Mouse (Mus musculus): ENCODE results near the gene Alpk1. TPM values are rescaled to one million over a fixed set of nuclear protein-coding genes. Genes with fewer than 3 reads are reported as not detected.

Alpk1 gene
- polyA plus RNA-seq, 1 experiment from 2014 or later = 0.72 TPM

DNA sequence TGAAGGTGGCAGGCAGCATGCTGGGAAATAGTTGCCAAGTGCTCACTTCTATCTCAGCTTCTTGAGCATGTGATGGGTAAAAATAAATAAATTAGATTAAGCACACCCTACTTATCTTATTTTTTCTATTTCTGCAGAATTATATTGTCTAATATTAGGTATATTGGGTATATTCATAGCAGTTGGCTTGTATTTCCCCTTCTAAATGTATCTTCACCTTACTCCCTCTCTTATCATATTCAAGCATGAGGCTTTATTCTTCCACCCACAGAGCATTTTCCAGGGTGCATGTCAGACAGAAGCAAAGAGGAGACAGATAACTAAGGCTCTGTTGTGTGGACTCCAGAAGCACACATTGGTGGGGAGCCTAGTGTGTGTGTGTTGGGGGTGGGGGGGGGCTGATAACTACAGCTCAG, 22.4 kb downstream of the Alpk1 start:
- Histone ChIP-seq H3K27me3 (ENCODE audit: control insufficient read depth, insufficient read depth, low read length) (peaks cover 94% of the 10 kb centered on the region), H3K4me1 (ENCODE audit: control insufficient read depth, insufficient read depth, low read length) (peaks cover 5% of the 10 kb centered on the region; the same call in 1 of the 2 replicates), H3K9me3 (ENCODE audit: control insufficient read depth, low read length) (no peaks in the 10 kb centered on the region), H3K4me2 (no peak overlapping the region), H3K9ac (ENCODE audit: low read length) (no peak overlapping the region), H3K36me3 (ENCODE audit: control insufficient read depth, insufficient read depth, low read length) (no peaks in the 10 kb centered on the region), H3K4me3 (ENCODE audit: low read depth, low read length) (no peak overlapping the region), H3K27ac (ENCODE audit: low read depth, low read length) (no peak overlapping the region)
- DNase-seq (ENCODE audit: low spot score, missing footprints) (no peak), ATAC-seq (ENCODE audit: low FRiP score) (no peak)

DNA sequence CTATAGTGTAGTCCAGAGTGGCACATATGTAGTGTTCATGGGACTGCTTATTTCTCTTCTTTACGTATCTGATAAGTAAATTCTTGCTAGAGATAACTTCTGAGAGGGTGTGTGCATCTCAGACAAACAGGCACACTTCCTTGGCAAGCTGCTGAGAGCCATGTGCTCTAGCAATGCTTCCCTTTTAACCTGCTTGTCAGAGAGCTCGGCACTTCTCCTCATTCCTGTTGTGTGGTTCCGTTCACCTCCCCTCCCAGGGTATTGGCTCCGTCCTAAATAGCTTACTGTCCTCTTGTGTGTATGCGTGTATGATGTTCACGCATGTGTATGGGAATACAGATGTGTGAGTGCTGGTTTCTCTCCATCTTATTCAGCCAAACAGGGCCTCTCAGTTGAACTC, 23.9 kb downstream of the Alpk1 start:
- Histone ChIP-seq H3K27me3 (ENCODE audit: control insufficient read depth, insufficient read depth, low read length) (peaks cover 93% of the 10 kb centered on the region), H3K27ac (ENCODE audit: low read depth, low read length) (no peak overlapping the region), H3K4me1 (ENCODE audit: control insufficient read depth, insufficient read depth, low read length) (peaks cover 5% of the 10 kb centered on the region; the same call in 1 of the 2 replicates), H3K9me3 (ENCODE audit: control insufficient read depth, low read length) (no peaks in the 10 kb centered on the region), H3K4me2 (no peak overlapping the region), H3K36me3 (ENCODE audit: control insufficient read depth, insufficient read depth, low read length) (no peaks in the 10 kb centered on the region), H3K4me3 (ENCODE audit: low read depth, low read length) (no peak overlapping the region), H3K9ac (ENCODE audit: low read length) (no peak overlapping the region)
- ATAC-seq (ENCODE audit: low FRiP score) (no peak), DNase-seq (ENCODE audit: low spot score, missing footprints) (no peak)
- 85% methylated on average over 6 of the region's 6 CpGs for WGBS

DNA sequence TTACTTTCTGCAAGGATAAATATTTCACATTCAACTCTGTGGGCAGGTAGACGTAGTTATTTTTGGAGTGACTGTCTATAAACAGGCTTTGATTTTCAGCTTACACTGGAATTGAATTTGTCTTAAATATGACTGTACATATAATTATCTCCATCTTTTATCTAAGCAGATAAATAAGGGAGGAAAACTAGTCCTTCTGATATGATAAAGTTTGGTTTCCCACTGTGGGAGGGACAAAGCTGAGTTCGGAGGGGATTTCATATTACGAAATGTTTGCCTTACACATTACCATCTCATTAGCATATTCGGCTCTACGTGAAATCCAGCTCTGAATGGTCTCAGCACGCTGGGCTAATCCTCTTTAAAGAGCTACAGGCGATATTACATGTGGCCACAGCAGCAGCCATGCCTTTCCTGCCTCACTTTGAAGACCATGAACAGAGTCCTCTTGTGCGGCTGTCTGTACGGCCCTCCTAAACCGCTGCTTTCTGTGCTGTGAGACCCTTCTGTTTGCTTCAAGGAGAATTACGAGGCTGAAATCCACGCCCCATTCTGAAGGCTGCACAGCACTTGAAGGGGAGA, 30.3 kb downstream of the Alpk1 start:
- DNase-seq (ENCODE audit: low spot score, missing footprints) (peak; percentile 94), ATAC-seq (ENCODE audit: low FRiP score) (peak; percentile 81)
- peak overlapping the region; percentile 37; the same call in 1 of the 2 replicates for H3K4me2 ChIP-seq
- no peaks in the 10 kb centered on the region for H3K9me3 ChIP-seq (ENCODE audit: control insufficient read depth, low read length)
- no peaks in the 10 kb centered on the region for H3K36me3 ChIP-seq (ENCODE audit: control insufficient read depth, insufficient read depth, low read length)
- no peak overlapping the region for H3K9ac ChIP-seq (ENCODE audit: low read length)
- WGBS = 5% methylated on average over 12 of the region's 12 CpGs
- H3K27ac ChIP-seq (ENCODE audit: low read depth, low read length) = peak overlapping the region; percentile 76
- peaks cover 43% of the 10 kb centered on the region for H3K4me1 ChIP-seq (ENCODE audit: control insufficient read depth, insufficient read depth, low read length)
- peaks cover 55% of the 10 kb centered on the region for H3K27me3 ChIP-seq (ENCODE audit: control insufficient read depth, insufficient read depth, low read length)
- no peak overlapping the region for H3K4me3 ChIP-seq (ENCODE audit: low read depth, low read length)

DNA sequence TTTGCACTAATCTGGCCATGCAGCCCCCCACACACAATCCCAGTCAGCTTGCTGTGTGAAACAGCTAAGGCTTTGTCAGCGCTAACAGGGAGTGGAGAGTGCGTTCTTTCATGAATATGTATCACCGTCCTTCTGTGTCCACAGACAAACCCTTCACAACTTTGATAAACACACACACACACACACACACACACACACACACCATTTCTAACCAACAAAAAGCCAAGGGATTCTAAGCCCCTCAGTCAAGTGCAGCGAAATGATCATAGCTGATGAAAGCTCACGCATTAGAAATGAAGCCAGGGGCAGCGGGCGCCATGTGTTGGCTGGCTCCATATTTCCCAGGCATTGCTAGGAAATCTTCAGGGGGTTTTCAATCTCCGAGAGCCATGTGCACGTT, 31.1 kb downstream of the Alpk1 start:
- ATAC-seq (ENCODE audit: low FRiP score) = peak; percentile 84
- peak; percentile 98 for DNase-seq (ENCODE audit: low spot score, missing footprints)
- Histone ChIP-seq H3K9ac (ENCODE audit: low read length) (no peak overlapping the region), H3K4me3 (ENCODE audit: low read depth, low read length) (no peak overlapping the region), H3K9me3 (ENCODE audit: control insufficient read depth, low read length) (no peaks in the 10 kb centered on the region), H3K27me3 (ENCODE audit: control insufficient read depth, insufficient read depth, low read length) (peaks cover 47% of the 10 kb centered on the region), H3K27ac (ENCODE audit: low read depth, low read length) (peak overlapping the region; percentile 72), H3K4me1 (ENCODE audit: control insufficient read depth, insufficient read depth, low read length) (peaks cover 45% of the 10 kb centered on the region), H3K36me3 (ENCODE audit: control insufficient read depth, insufficient read depth, low read length) (no peaks in the 10 kb centered on the region), H3K4me2 (peak overlapping the region; percentile 37)
- 4% methylated on average over 9 of the region's 9 CpGs for WGBS

DNA sequence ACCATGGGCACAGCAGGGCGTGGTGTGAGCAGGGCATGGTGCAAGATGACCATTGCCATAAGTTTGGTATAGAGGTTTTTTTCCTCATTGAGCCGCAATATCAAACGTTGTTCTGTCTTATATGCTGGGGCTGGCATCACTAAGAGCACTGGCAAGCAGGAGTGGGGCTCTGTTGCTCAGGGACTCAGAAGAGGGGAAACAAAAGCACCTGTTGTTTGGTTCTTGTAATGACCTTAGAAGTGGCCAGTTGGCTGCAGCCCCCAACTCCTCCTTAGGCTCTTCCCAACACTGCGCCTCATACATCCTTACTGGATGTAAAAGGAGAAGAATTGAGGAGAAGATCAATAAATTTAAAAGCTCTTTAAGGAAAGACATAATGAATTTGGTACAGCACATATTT, 31.7 kb downstream of the Alpk1 start:
- Histone ChIP-seq H3K36me3 (ENCODE audit: control insufficient read depth, insufficient read depth, low read length) (no peaks in the 10 kb centered on the region), H3K9ac (ENCODE audit: low read length) (no peak overlapping the region), H3K4me3 (ENCODE audit: low read depth, low read length) (no peak overlapping the region), H3K4me1 (ENCODE audit: control insufficient read depth, insufficient read depth, low read length) (peaks cover 45% of the 10 kb centered on the region), H3K27me3 (ENCODE audit: control insufficient read depth, insufficient read depth, low read length) (peaks cover 41% of the 10 kb centered on the region), H3K27ac (ENCODE audit: low read depth, low read length) (peak overlapping the region; percentile 72), H3K4me2 (peak overlapping the region; percentile 37; the same call in 1 of the 2 replicates), H3K9me3 (ENCODE audit: control insufficient read depth, low read length) (no peaks in the 10 kb centered on the region)
- WGBS = 29% methylated on average over 4 of the region's 4 CpGs
- peak; percentile 8; the same call in 1 of the 2 replicates for ATAC-seq (ENCODE audit: low FRiP score)
- peak; percentile 91 for DNase-seq (ENCODE audit: low spot score, missing footprints)

DNA sequence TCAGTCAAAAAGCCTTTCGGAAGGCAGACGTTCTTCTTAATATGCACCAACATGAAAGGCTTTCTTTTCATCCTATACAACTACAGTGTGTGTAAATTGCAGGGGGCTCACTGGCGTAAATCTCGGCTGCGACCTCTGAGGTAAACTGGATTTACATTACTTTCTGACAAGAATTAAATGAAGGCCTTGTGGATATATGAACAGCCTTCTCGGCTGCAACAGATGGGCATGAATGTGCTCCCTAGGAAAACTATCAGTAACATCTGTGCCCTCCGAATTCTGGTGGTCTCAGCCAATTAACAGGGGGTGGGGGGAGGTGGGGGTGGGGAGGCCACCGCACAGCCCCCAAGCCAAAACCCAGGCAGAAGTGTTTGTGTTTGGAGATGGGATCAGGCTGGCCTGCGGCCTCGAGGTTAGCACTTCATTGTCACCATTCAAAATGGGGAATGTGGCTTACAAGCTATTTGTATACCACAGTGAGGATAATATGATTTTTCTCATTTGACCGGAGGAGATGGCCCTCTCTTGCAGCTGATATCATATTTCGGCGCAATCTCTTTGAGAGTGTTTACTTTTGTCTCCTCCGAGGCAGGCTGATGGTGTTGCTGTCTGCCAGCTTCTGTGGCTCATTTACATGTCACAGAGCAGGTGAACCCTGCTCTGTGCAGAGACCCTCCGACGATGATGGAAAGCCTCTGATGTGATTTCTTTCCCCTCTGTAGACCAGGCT, 34.3 kb downstream of the Alpk1 start:
- no peak overlapping the region for H3K9ac ChIP-seq (ENCODE audit: low read length)
- H3K27ac ChIP-seq (ENCODE audit: low read depth, low read length) = peak overlapping the region; percentile 78
- 13% methylated on average over 16 of the region's 16 CpGs for WGBS
- H3K36me3 ChIP-seq (ENCODE audit: control insufficient read depth, insufficient read depth, low read length) = no peaks in the 10 kb centered on the region
- peak; percentile 94 for DNase-seq (ENCODE audit: low spot score, missing footprints)
- ATAC-seq (ENCODE audit: low FRiP score) = peak; percentile 51
- no peak overlapping the region for H3K4me3 ChIP-seq (ENCODE audit: low read depth, low read length)
- H3K4me2 ChIP-seq = 0 out of 2 replicates have a peak overlapping the region, but pooled peaks have one; percentile 6
- H3K9me3 ChIP-seq (ENCODE audit: control insufficient read depth, low read length) = peaks cover 3% of the 10 kb centered on the region
- H3K4me1 ChIP-seq (ENCODE audit: control insufficient read depth, insufficient read depth, low read length) = peaks cover 45% of the 10 kb centered on the region
- peaks cover 30% of the 10 kb centered on the region for H3K27me3 ChIP-seq (ENCODE audit: control insufficient read depth, insufficient read depth, low read length)

DNA sequence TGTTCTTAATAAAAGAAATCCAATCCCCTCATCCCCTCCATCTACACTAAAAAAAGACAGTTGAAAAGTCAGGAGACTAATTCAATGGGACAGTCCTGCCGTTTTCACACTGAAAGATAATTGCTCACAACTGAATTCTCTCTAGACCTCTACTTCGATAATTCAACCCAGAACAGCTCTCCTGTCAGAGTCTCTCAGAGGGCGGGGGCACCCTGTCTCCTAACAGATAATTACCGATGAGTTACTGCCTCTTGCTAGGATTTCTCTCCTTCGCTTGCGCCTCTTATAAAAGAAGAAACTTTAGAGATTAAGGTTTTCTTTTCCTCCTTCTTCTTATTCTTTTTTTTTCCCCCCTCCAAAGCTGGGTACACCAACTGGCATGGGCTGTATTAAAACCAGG, 34.8 kb downstream of the Alpk1 start:
- H3K27ac ChIP-seq (ENCODE audit: low read depth, low read length) = peak overlapping the region; percentile 25; the same call in 1 of the 2 replicates
- DNase-seq (ENCODE audit: low spot score, missing footprints) (no peak), ATAC-seq (ENCODE audit: low FRiP score) (no peak)
- peaks cover 3% of the 10 kb centered on the region for H3K9me3 ChIP-seq (ENCODE audit: control insufficient read depth, low read length)
- no peak overlapping the region for H3K4me3 ChIP-seq (ENCODE audit: low read depth, low read length)
- H3K27me3 ChIP-seq (ENCODE audit: control insufficient read depth, insufficient read depth, low read length) = peaks cover 32% of the 10 kb centered on the region
- peaks cover 39% of the 10 kb centered on the region for H3K4me1 ChIP-seq (ENCODE audit: control insufficient read depth, insufficient read depth, low read length)
- no peaks in the 10 kb centered on the region for H3K36me3 ChIP-seq (ENCODE audit: control insufficient read depth, insufficient read depth, low read length)
- WGBS = 37% methylated on average over 6 of the region's 6 CpGs
- no peak overlapping the region for H3K4me2 ChIP-seq
- H3K9ac ChIP-seq (ENCODE audit: low read length) = no peak overlapping the region

DNA sequence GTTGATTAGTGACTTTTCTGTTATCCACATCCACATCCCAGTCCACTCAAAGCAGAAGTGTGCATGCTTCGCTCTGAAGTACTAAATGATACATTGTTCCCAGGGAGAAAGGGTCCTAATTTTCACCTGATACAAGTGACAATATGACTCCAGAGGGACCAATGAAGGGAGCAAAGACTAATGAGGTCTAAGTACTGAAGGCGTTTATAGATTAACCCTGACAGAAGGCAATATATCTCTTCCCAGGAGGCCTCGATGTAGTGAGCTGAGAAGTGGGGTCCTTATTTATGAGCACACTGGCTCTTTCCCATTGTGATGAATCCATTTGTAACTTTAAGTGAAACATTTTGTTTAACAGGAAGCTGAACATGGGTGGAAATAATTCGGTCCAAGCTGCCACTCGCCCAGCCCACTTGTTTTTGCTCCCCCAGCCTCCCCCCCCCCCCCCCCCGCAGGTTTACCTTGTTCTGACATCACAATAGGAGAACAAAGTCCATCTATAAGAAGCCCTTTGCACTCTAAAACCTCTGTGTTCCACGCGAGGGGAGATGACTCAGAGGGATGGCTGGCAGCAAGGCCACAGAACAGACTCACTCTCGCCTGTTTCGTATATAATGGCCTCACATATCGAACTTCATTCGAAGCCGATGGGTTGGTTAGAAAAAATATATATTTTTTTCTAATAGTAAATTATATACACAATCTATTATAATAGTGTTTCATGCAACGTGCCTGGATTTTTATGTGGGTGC, 36.5 kb downstream of the Alpk1 start:
- Histone ChIP-seq H3K27ac (ENCODE audit: low read depth, low read length) (no peak overlapping the region), H3K9me3 (ENCODE audit: control insufficient read depth, low read length) (peaks cover 3% of the 10 kb centered on the region), H3K4me2 (no peak overlapping the region), H3K4me1 (ENCODE audit: control insufficient read depth, insufficient read depth, low read length) (peaks cover 27% of the 10 kb centered on the region), H3K36me3 (ENCODE audit: control insufficient read depth, insufficient read depth, low read length) (no peaks in the 10 kb centered on the region), H3K27me3 (ENCODE audit: control insufficient read depth, insufficient read depth, low read length) (peaks cover 32% of the 10 kb centered on the region), H3K4me3 (ENCODE audit: low read depth, low read length) (no peak overlapping the region), H3K9ac (ENCODE audit: low read length) (no peak overlapping the region)
- WGBS = 78% methylated on average over 13 of the region's 14 CpGs
- ATAC-seq (ENCODE audit: low FRiP score) = no peak
- no peak for DNase-seq (ENCODE audit: low spot score, missing footprints)

DNA sequence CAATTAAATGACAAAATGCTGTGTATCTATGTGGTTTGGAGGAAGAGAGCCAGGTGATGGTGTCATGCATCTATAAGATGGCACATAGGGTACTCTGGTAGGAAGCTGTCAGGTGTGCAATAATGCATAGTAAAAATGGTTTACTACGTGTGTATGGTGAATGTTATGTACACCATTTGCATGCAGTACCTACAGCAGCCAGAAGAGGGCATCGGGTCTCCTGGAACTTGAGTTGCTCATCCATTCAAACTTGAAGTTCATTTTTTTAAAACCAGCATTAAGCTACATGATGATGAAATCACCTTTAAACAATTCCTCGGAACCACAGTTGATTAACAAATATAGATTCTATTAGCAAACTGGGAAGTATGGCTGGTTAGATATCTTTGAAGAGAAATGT, 38.9 kb downstream of the Alpk1 start:
- 95% methylated on average over 3 of the region's 3 CpGs for WGBS
- ATAC-seq (ENCODE audit: low FRiP score) (no peak), DNase-seq (ENCODE audit: low spot score, missing footprints) (no peak)
- H3K27me3 ChIP-seq (ENCODE audit: control insufficient read depth, insufficient read depth, low read length) = peaks cover 22% of the 10 kb centered on the region
- H3K9me3 ChIP-seq (ENCODE audit: control insufficient read depth, low read length) = peaks cover 3% of the 10 kb centered on the region
- no peak overlapping the region for H3K9ac ChIP-seq (ENCODE audit: low read length)
- peaks cover 14% of the 10 kb centered on the region for H3K4me1 ChIP-seq (ENCODE audit: control insufficient read depth, insufficient read depth, low read length)
- H3K27ac ChIP-seq (ENCODE audit: low read depth, low read length) = no peak overlapping the region
- H3K4me2 ChIP-seq = no peak overlapping the region
- H3K4me3 ChIP-seq (ENCODE audit: low read depth, low read length) = no peak overlapping the region
- no peaks in the 10 kb centered on the region for H3K36me3 ChIP-seq (ENCODE audit: control insufficient read depth, insufficient read depth, low read length)

All from midbrain, embryonic 11.5 days (tissue).